Mouse (Mus musculus): ENCODE measurements around the gene Gsdma3.
"Not testable (repeated sequence)": the region's sequence is repeated elsewhere in the genome, so short reads cannot be mapped to it uniquely, and the experiment has no call there.

Gsdma3 gene

GRCm38 (mm10) chr11:98595473-98595872, 30.7 kb upstream of the Gsdma3 start:
- DNase-seq (ENCODE audit: low read depth in 1 of 2, low spot score in 2 of 2): no peak

GRCm38 (mm10) chr11:98595955-98596354, 30.2 kb upstream of the Gsdma3 start:
- no peak for DNase-seq (ENCODE audit: low read depth in 1 of 2, low spot score in 2 of 2)

- peak in 1 of 2 experiments; percentile 41 for DNase-seq (ENCODE audit: low read depth in 1 of 2, low spot score in 2 of 2)
These were observed 28.8 kb upstream of the Gsdma3 start for GRCm38 (mm10) chr11:98597363-98597762.

- no peak for DNase-seq (ENCODE audit: low read depth in 1 of 2, low spot score in 2 of 2)
These were observed 28.2 kb upstream of the Gsdma3 start, which contains the start of gene Lrrc3c for GRCm38 (mm10) chr11:98597991-98598390. Gene Lrrc3c, plus strand, starts transcription at chr11:98598291.

- DNase-seq (ENCODE audit: low read depth in 1 of 2, low spot score in 2 of 2): no peak
These were observed 27.3 kb upstream of the Gsdma3 start for GRCm38 (mm10) chr11:98598851-98599290.

GRCm38 (mm10) chr11:98599291-98599690, 26.9 kb upstream of the Gsdma3 start:
- DNase-seq (ENCODE audit: low read depth in 1 of 2, low spot score in 2 of 2): no peak

- no peak for DNase-seq (ENCODE audit: low read depth in 1 of 2, low spot score in 2 of 2)
These were observed 24.0 kb upstream of the Gsdma3 start for GRCm38 (mm10) chr11:98602090-98602690.

GRCm38 (mm10) chr11:98603953-98604352, 22.2 kb upstream of the Gsdma3 start:
- no peak for DNase-seq (ENCODE audit: low read depth in 1 of 2, low spot score in 2 of 2)

- DNase-seq (ENCODE audit: low read depth in 1 of 2, low spot score in 2 of 2): not testable (repeated sequence)
These were observed 21.2 kb upstream of the Gsdma3 start for GRCm38 (mm10) chr11:98604911-98605310.

GRCm38 (mm10) chr11:98606763-98607162, 19.4 kb upstream of the Gsdma3 start:
- DNase-seq (ENCODE audit: low read depth in 1 of 2, low spot score in 2 of 2): no peak

- DNase-seq (ENCODE audit: low read depth in 1 of 2, low spot score in 2 of 2): no peak
These were observed 5.4 kb upstream of the Gsdma3 start for GRCm38 (mm10) chr11:98620791-98621190.

- DNase-seq (ENCODE audit: low read depth in 1 of 2, low spot score in 2 of 2): not testable (repeated sequence)
These were observed 2.2 kb upstream of the Gsdma3 start for GRCm38 (mm10) chr11:98623981-98624380.

- not testable (repeated sequence) for DNase-seq (ENCODE audit: low read depth in 1 of 2, low spot score in 2 of 2)
These were observed 1.8 kb upstream of the Gsdma3 start for GRCm38 (mm10) chr11:98624381-98624780.

- DNase-seq (ENCODE audit: low read depth in 1 of 2, low spot score in 2 of 2): no peak
These were observed 2.5 kb downstream of the Gsdma3 start for GRCm38 (mm10) chr11:98628706-98629105.

GRCm38 (mm10) chr11:98630646-98631045, 4.5 kb downstream of the Gsdma3 start:
- DNase-seq (ENCODE audit: low read depth in 1 of 2, low spot score in 2 of 2): no peak

- DNase-seq (ENCODE audit: low read depth in 1 of 2, low spot score in 2 of 2): not testable (repeated sequence)
These were observed 9.3 kb downstream of the Gsdma3 start for GRCm38 (mm10) chr11:98635312-98635970.

GRCm38 (mm10) chr11:98637501-98637900, 11.3 kb downstream of the Gsdma3 start:
- DNase-seq (ENCODE audit: low read depth in 1 of 2, low spot score in 2 of 2): no peak

GRCm38 (mm10) chr11:98640091-98640490, 13.9 kb downstream of the Gsdma3 start:
- DNase-seq (ENCODE audit: low read depth in 1 of 2, low spot score in 2 of 2): no peak

GRCm38 (mm10) chr11:98644757-98645156, 18.6 kb downstream of the Gsdma3 start:
- DNase-seq (ENCODE audit: low read depth in 1 of 2, low spot score in 2 of 2): no peak

- DNase-seq (ENCODE audit: low read depth in 1 of 2, low spot score in 2 of 2): no peak
These were observed 19.8 kb downstream of the Gsdma3 start for GRCm38 (mm10) chr11:98645946-98646345.

- DNase-seq (ENCODE audit: low read depth in 1 of 2, low spot score in 2 of 2): no peak
These were observed 20.3 kb downstream of the Gsdma3 start, which contains the start of gene Gsdma2 for GRCm38 (mm10) chr11:98646459-98646858. Gene Gsdma2, plus strand, starts transcription at chr11:98646759.

GRCm38 (mm10) chr11:98655076-98655475, 28.9 kb downstream of the Gsdma3 start:
- DNase-seq (ENCODE audit: low read depth in 1 of 2, low spot score in 2 of 2): peak in 1 of 2 experiments; percentile 25

GRCm38 (mm10) chr11:98660517-98660916, 34.4 kb downstream of the Gsdma3 start:
- DNase-seq (ENCODE audit: low read depth in 1 of 2, low spot score in 2 of 2): peak; percentile 37 to 50
